Mouse (Mus musculus) thymus, postnatal 25 days (tissue): ENCODE results near the gene 2310061I04Rik.
A peak's percentile ranks its signal among the peaks of the same experiment; 100 is the strongest.

Source experiments
- DNase-seq: peaks from one replicate; pipeline ENCODE4 v3.0.0; 2022

The 2310061I04Rik gene

GRCm38 (mm10) chr17:35869346-35870067 lies 27.7 kb downstream of the 2310061I04Rik start:
- peak; percentile 64 for DNase-seq

- peak; percentile 39 for DNase-seq
Measured at GRCm38 (mm10) chr17:35868961-35869345, 28.3 kb downstream of the 2310061I04Rik start.

GRCm38 (mm10) chr17:35868165-35868820 lies 28.9 kb downstream of the 2310061I04Rik start:
- DNase-seq = peak; percentile 73

- peak; percentile 71 for DNase-seq
Measured at GRCm38 (mm10) chr17:35866911-35867890, 30.0 kb downstream of the 2310061I04Rik start.

- DNase-seq = peak; percentile 63
Measured at GRCm38 (mm10) chr17:35866281-35866831, 30.9 kb downstream of the 2310061I04Rik start.

- peak; percentile 50 for DNase-seq
Measured at GRCm38 (mm10) chr17:35865481-35866280, 31.6 kb downstream of the 2310061I04Rik start, which contains the start of gene Ppp1r18. Gene Ppp1r18, plus strand, starts transcription at chr17:35865593.

- no peak for DNase-seq
Measured at GRCm38 (mm10) chr17:35864832-35865353, 32.3 kb downstream of the 2310061I04Rik start.

GRCm38 (mm10) chr17:35861198-35861857 lies 35.9 kb downstream of the 2310061I04Rik start, which contains the start of gene Nrm:
Gene Nrm, plus strand, starts transcription at chr17:35861318.
- peak; percentile 88 for DNase-seq

- DNase-seq = no peak
Measured at GRCm38 (mm10) chr17:35860831-35861197, 36.4 kb downstream of the 2310061I04Rik start.

GRCm38 (mm10) chr17:35859835-35860234 lies 37.4 kb downstream of the 2310061I04Rik start:
- no peak for DNase-seq

GRCm38 (mm10) chr17:35859371-35859770 lies 37.9 kb downstream of the 2310061I04Rik start:
- DNase-seq = no peak

GRCm38 (mm10) chr17:35850974-35851373 lies 46.3 kb downstream of the 2310061I04Rik start:
- DNase-seq = no peak

- no peak for DNase-seq
Measured at GRCm38 (mm10) chr17:35848112-35848511, 49.1 kb downstream of the 2310061I04Rik start.

- no peak for DNase-seq
Measured at GRCm38 (mm10) chr17:35843514-35843913, 53.7 kb downstream of the 2310061I04Rik start.
